Mouse (Mus musculus): ENCODE results near the gene Sohlh2.

DNA sequence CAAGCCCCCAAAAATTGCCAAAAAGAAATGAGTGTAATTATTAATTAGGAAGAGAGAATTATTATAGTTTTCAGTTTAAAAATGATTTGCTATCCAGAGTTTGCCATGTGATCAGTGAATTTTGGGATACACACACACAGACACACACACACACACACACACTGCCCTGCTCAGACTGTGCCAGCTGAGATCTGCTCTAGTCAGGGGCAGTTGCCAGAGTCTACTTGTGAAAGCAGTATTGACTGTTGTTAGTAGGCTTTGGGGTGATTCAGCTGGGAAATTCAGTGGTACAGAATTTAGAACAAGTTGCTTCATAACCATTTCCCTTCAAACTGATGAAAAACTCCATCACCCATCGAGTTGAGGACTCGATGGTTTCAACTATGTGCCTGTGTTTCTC is 34.7 kb upstream of the Sohlh2 start:
- TF ChIP-seq ELF1 (IDR thresholded peaks at IDR 0.05; ENCODE audit: low read depth, low read length) = no peak
- no peak for TF ChIP-seq CTCF (conservative IDR thresholded peaks at IDR 0.05 in 1 of 2, IDR thresholded peaks at IDR 0.05 in 1 of 2; ENCODE audit: low read depth in 2 of 2, low read length in 2 of 2)
- no peak for TF ChIP-seq EP300 (IDR thresholded peaks at IDR 0.05; ENCODE audit: low read length)
- TF ChIP-seq ETS1 (conservative IDR thresholded peaks at IDR 0.05; ENCODE audit: low read depth, low read length) = no peak
- no peak for TF ChIP-seq IRF4 (IDR thresholded peaks at IDR 0.05; ENCODE audit: low read depth, low read length)

All from CH12.LX (cell line).